Mouse (Mus musculus) retina, adult 2 months (tissue): ENCODE results near the gene Celf2.
"Not testable (repeated sequence)": the region's sequence is repeated elsewhere in the genome, so short reads cannot be mapped to it uniquely, and the experiment has no call there.

ENCODE experiments used
- DNase-seq: peaks from one replicate; pipeline ENCODE4 v3.0.0-alpha.2; 2012; ENCODE audit warnings: low read depth, low spot score

Celf2 gene

GRCm38 (mm10) chr2:6604347-6604746 lies 905.0 kb downstream of the Celf2 start:
- DNase-seq = no peak

GRCm38 (mm10) chr2:6603880-6604279 lies 905.5 kb downstream of the Celf2 start:
- no peak for DNase-seq

- DNase-seq = no peak
Observed at GRCm38 (mm10) chr2:6602163-6602562, 907.2 kb downstream of the Celf2 start.

- no peak for DNase-seq
Observed at GRCm38 (mm10) chr2:6598879-6599167, 910.5 kb downstream of the Celf2 start.

- no peak for DNase-seq
Observed at GRCm38 (mm10) chr2:6598124-6598878, 911.1 kb downstream of the Celf2 start.

- DNase-seq = no peak
Observed at GRCm38 (mm10) chr2:6594736-6595135, 914.6 kb downstream of the Celf2 start.

GRCm38 (mm10) chr2:6594160-6594559 lies 915.2 kb downstream of the Celf2 start:
- DNase-seq = no peak

GRCm38 (mm10) chr2:6593739-6594138 lies 915.6 kb downstream of the Celf2 start:
- DNase-seq = no peak

GRCm38 (mm10) chr2:6586122-6586681 lies 923.2 kb downstream of the Celf2 start:
- DNase-seq = no peak

- DNase-seq = no peak
Observed at GRCm38 (mm10) chr2:6585069-6585754, 924.2 kb downstream of the Celf2 start.

GRCm38 (mm10) chr2:6582711-6583110 lies 926.7 kb downstream of the Celf2 start:
- DNase-seq = no peak

GRCm38 (mm10) chr2:6580066-6580465 lies 929.3 kb downstream of the Celf2 start:
- no peak for DNase-seq

- not testable (repeated sequence) for DNase-seq
Observed at GRCm38 (mm10) chr2:6575316-6575715, 934.0 kb downstream of the Celf2 start.

GRCm38 (mm10) chr2:6573640-6574039 lies 935.7 kb downstream of the Celf2 start:
- no peak for DNase-seq

- DNase-seq = no peak
Observed at GRCm38 (mm10) chr2:6572976-6573375, 936.4 kb downstream of the Celf2 start.

- no peak for DNase-seq
Observed at GRCm38 (mm10) chr2:6569040-6569542, 940.3 kb downstream of the Celf2 start.

GRCm38 (mm10) chr2:6565175-6565574 lies 944.2 kb downstream of the Celf2 start:
- DNase-seq = no peak

- DNase-seq = no peak
Observed at GRCm38 (mm10) chr2:6561337-6561736, 948.0 kb downstream of the Celf2 start.

GRCm38 (mm10) chr2:6560802-6561201 lies 948.6 kb downstream of the Celf2 start:
- DNase-seq = no peak

GRCm38 (mm10) chr2:6559581-6559980 lies 949.8 kb downstream of the Celf2 start:
- DNase-seq = no peak

- no peak for DNase-seq
Observed at GRCm38 (mm10) chr2:6558303-6559254, 950.8 kb downstream of the Celf2 start.

- no peak for DNase-seq
Observed at GRCm38 (mm10) chr2:6557749-6558148, 951.6 kb downstream of the Celf2 start.
